In genomic region chr12:39974273-39974672, GRCm38 (mm10) we compare ENCODE assay signal across 26 mouse cellular contexts.
A peak's percentile ranks its signal among the peaks of the same experiment; 100 is the strongest.
DNase-seq lines count a peak whose midpoint lies in the region; ATAC-seq and TF ChIP-seq lines count a peak whose summit lies in the region.
"Had no signal": no experiment of that assay in that cellular context is flagged by ENCODE, and none has a peak within 500 bp of the region (broad histone marks: within the 10 kb centered on the region; RNA-seq: fewer than 3 reads in every experiment).

No protein-coding gene starts in this region.

- H3K9ac ChIP-seq in midbrain, embryonic 12.5 days (replicated peaks): no peak overlapping the region
- H3K9ac ChIP-seq in midbrain, postnatal 0 days (replicated peaks; ENCODE audit: low read length, poor library complexity, severe bottlenecking): no peak overlapping the region
- H3K9ac ChIP-seq: embryonic facial prominence, embryonic 12.5 days; hindbrain, embryonic 15.5 days; limb, embryonic 13.5 days; liver, embryonic 12.5 days; liver, postnatal 0 days; neural tube, embryonic 12.5 days; stomach, embryonic 15.5 days had no signal

- no peak overlapping the region for H3K27ac ChIP-seq in heart, embryonic 10.5 days
- peak overlapping the region; percentile 29; the same call in 1 of the 2 replicates for H3K27ac ChIP-seq in left cerebral cortex, adult 2 months
- H3K27ac ChIP-seq in midbrain, embryonic 12.5 days (replicated peaks): 0 out of 2 replicates have a peak overlapping the region, but pooled peaks have one; percentile 71
- H3K27ac ChIP-seq in midbrain, postnatal 0 days (ENCODE audit: low read depth, low read length): 0 out of 2 replicates have a peak overlapping the region, but pooled peaks have one; percentile 64
- H3K27ac ChIP-seq: embryonic facial prominence, embryonic 12.5 days; limb, embryonic 13.5 days; liver, embryonic 12.5 days; stomach, embryonic 15.5 days had no signal

- H3K9me3 ChIP-seq in heart, embryonic 10.5 days: no peaks in the 10 kb centered on the region
- no peaks in the 10 kb centered on the region for H3K9me3 ChIP-seq in midbrain, embryonic 12.5 days
- no peaks in the 10 kb centered on the region for H3K9me3 ChIP-seq in midbrain, postnatal 0 days (ENCODE audit: low read length)
- H3K9me3 ChIP-seq: embryonic facial prominence, embryonic 12.5 days; G1E; hindbrain, embryonic 15.5 days; limb, embryonic 13.5 days; liver, embryonic 12.5 days; megakaryocyte, embryonic 14.5 days; neural tube, embryonic 12.5 days; stomach, embryonic 15.5 days had no signal

- no peak overlapping the region for H3K4me3 ChIP-seq in heart, embryonic 10.5 days
- H3K4me3 ChIP-seq in left cerebral cortex, adult 2 months: no peak overlapping the region
- H3K4me3 ChIP-seq in midbrain, embryonic 12.5 days: no peak overlapping the region
- H3K4me3 ChIP-seq in midbrain, postnatal 0 days (ENCODE audit: low read depth, low read length): no peak overlapping the region
- H3K4me3 ChIP-seq: embryonic facial prominence, embryonic 12.5 days; hindbrain, embryonic 15.5 days; limb, embryonic 13.5 days; liver, embryonic 12.5 days; megakaryocyte, embryonic 14.5 days; neural tube, embryonic 12.5 days; stomach, embryonic 15.5 days had no signal

- no peaks in the 10 kb centered on the region for H3K36me3 ChIP-seq in heart, embryonic 10.5 days
- no peaks in the 10 kb centered on the region for H3K36me3 ChIP-seq in midbrain, embryonic 12.5 days
- no peaks in the 10 kb centered on the region for H3K36me3 ChIP-seq in midbrain, postnatal 0 days (ENCODE audit: insufficient read depth, low read length)
- H3K36me3 ChIP-seq: embryonic facial prominence, embryonic 12.5 days; G1E; hindbrain, embryonic 15.5 days; limb, embryonic 13.5 days; liver, embryonic 12.5 days; neural tube, embryonic 12.5 days; stomach, embryonic 15.5 days had no signal

- 78% methylated on average over 1 of the region's 1 CpGs for WGBS in heart, embryonic 10.5 days
- 79% methylated on average over 1 of the region's 1 CpGs for WGBS in midbrain, embryonic 12.5 days
- WGBS in midbrain, postnatal 0 days: 76% methylated on average over 1 of the region's 1 CpGs

- no peaks in the 10 kb centered on the region for H3K4me1 ChIP-seq in heart, embryonic 10.5 days
- peaks cover 22% of the 10 kb centered on the region for H3K4me1 ChIP-seq in midbrain, embryonic 12.5 days
- H3K4me1 ChIP-seq in midbrain, postnatal 0 days (ENCODE audit: insufficient read depth, low read length): 0 out of 2 replicates have a peak, but pooled peaks cover 3% of the 10 kb centered on the region
- H3K4me1 ChIP-seq: liver, embryonic 12.5 days; stomach, embryonic 15.5 days had no signal

- H3K4me2 ChIP-seq in midbrain, embryonic 12.5 days (replicated peaks): no peak overlapping the region
- no peak overlapping the region for H3K4me2 ChIP-seq in midbrain, postnatal 0 days (ENCODE audit: low read depth, low read length, poor library complexity, severe bottlenecking)
- H3K4me2 ChIP-seq: embryonic facial prominence, embryonic 12.5 days; hindbrain, embryonic 15.5 days; limb, embryonic 13.5 days; liver, embryonic 12.5 days; stomach, embryonic 15.5 days had no signal

- intact Hi-C loops in left cerebral cortex, adult 2 months (cut with DNase I): no loop called here
- intact Hi-C loops in left cerebral cortex, postnatal 36 days (cut with DNase I): no loop called here

- peak; percentile 36 for DNase-seq in heart, adult 11 months
- DNase-seq in heart, embryonic 10.5 days (ENCODE audit: low spot score): no peak
- DNase-seq in left cerebral cortex, adult 2 months (ENCODE audit: extremely low spot score in 1 of 2, low spot score in 2 of 2): no peak
- DNase-seq in left cerebral cortex, postnatal 36 days (ENCODE audit: low spot score in 2 of 2): no peak
- DNase-seq in midbrain, postnatal 0 days (ENCODE audit: low spot score): no peak
- no peak for DNase-seq in lung, postnatal 14 days
- no peak for DNase-seq in adrenal gland, adult 2 months
- DNase-seq: adrenal gland, postnatal 10 days; cerebellum, adult 11 months; cerebellum, adult 9-10 months; heart, postnatal 14 days; kidney, adult 11 months; kidney, postnatal 14 days; layer of hippocampus, adult 9-11 months; liver, postnatal 0 days; lung, postnatal 4 days had no signal

- no peaks in the 10 kb centered on the region for H3K27me3 ChIP-seq in heart, embryonic 10.5 days (ENCODE audit: insufficient read depth, poor library complexity, severe bottlenecking)
- peaks cover 7% of the 10 kb centered on the region; the same call in 1 of the 2 replicates for H3K27me3 ChIP-seq in midbrain, embryonic 12.5 days
- no peaks in the 10 kb centered on the region for H3K27me3 ChIP-seq in midbrain, postnatal 0 days (ENCODE audit: insufficient read depth, low read length)
- H3K27me3 ChIP-seq: embryonic facial prominence, embryonic 12.5 days; hindbrain, embryonic 15.5 days; limb, embryonic 13.5 days; liver, embryonic 12.5 days; megakaryocyte, embryonic 14.5 days; neural tube, embryonic 12.5 days; stomach, embryonic 15.5 days had no signal

- no peak for TF ChIP-seq CTCF in left cerebral cortex, adult 2 months (IDR thresholded peaks at IDR 0.05)
- TF ChIP-seq CTCF in midbrain, postnatal 0 days (IDR thresholded peaks at IDR 0.05): no peak

- ATAC-seq in midbrain, embryonic 12.5 days (ENCODE audit: low FRiP score, low read depth): no peak
- ATAC-seq in midbrain, postnatal 0 days (ENCODE audit: low FRiP score): no peak
- ATAC-seq: forebrain, embryonic 14.5 days; liver, embryonic 12.5 days; liver, postnatal 0 days had no signal
